Mouse (Mus musculus): Measurements from ENCODE around the gene Qk.

Qk gene

GRCm38 (mm10) chr17:10326596-10327045 is 7.0 kb upstream of the Qk start:
- DNase-seq (ENCODE audit: low read depth, low spot score) = no peak

GRCm38 (mm10) chr17:10325921-10326320 is 6.3 kb upstream of the Qk start:
- no peak for DNase-seq (ENCODE audit: low read depth, low spot score)

GRCm38 (mm10) chr17:10321754-10322153 is 2.1 kb upstream of the Qk start:
- no peak for DNase-seq (ENCODE audit: low read depth, low spot score)

- no peak for DNase-seq (ENCODE audit: low read depth, low spot score)
These were observed 1.4 kb upstream of the Qk start for GRCm38 (mm10) chr17:10321092-10321491.

GRCm38 (mm10) chr17:10320456-10320790 is 769 bp upstream of the Qk start:
- no peak for DNase-seq (ENCODE audit: low read depth, low spot score)

- no peak for DNase-seq (ENCODE audit: low read depth, low spot score)
These were observed 296 bp downstream of the Qk start for GRCm38 (mm10) chr17:10319431-10319684.

- peak; percentile 47 for DNase-seq (ENCODE audit: low read depth, low spot score)
These were observed 858 bp downstream of the Qk start for GRCm38 (mm10) chr17:10318561-10319430.

GRCm38 (mm10) chr17:10317981-10318551 is 1.6 kb downstream of the Qk start:
- DNase-seq (ENCODE audit: low read depth, low spot score) = peak; percentile 39

- peak; percentile 63 for DNase-seq (ENCODE audit: low read depth, low spot score)
These were observed 2.5 kb downstream of the Qk start for GRCm38 (mm10) chr17:10317186-10317585.

GRCm38 (mm10) chr17:10316446-10316845 is 3.2 kb downstream of the Qk start:
- no peak for DNase-seq (ENCODE audit: low read depth, low spot score)

GRCm38 (mm10) chr17:10310046-10310445 is 9.6 kb downstream of the Qk start:
- DNase-seq (ENCODE audit: low read depth, low spot score) = no peak

- DNase-seq (ENCODE audit: low read depth, low spot score) = no peak
These were observed 10.5 kb downstream of the Qk start for GRCm38 (mm10) chr17:10309135-10309623.

- no peak for DNase-seq (ENCODE audit: low read depth, low spot score)
These were observed 13.2 kb downstream of the Qk start for GRCm38 (mm10) chr17:10306424-10306823.

GRCm38 (mm10) chr17:10304001-10304400 is 15.7 kb downstream of the Qk start:
- DNase-seq (ENCODE audit: low read depth, low spot score) = no peak

GRCm38 (mm10) chr17:10300968-10301795 is 18.5 kb downstream of the Qk start:
- DNase-seq (ENCODE audit: low read depth, low spot score) = no peak

GRCm38 (mm10) chr17:10299396-10299795 is 20.3 kb downstream of the Qk start:
- no peak for DNase-seq (ENCODE audit: low read depth, low spot score)

- no peak for DNase-seq (ENCODE audit: low read depth, low spot score)
These were observed 27.1 kb downstream of the Qk start for GRCm38 (mm10) chr17:10292520-10292919.

- DNase-seq (ENCODE audit: low read depth, low spot score) = no peak
These were observed 34.9 kb downstream of the Qk start for GRCm38 (mm10) chr17:10284772-10285171.

GRCm38 (mm10) chr17:10279532-10279931 is 40.1 kb downstream of the Qk start:
- DNase-seq (ENCODE audit: low read depth, low spot score) = no peak

GRCm38 (mm10) chr17:10269518-10269917 is 50.1 kb downstream of the Qk start:
- DNase-seq (ENCODE audit: low read depth, low spot score) = no peak

- no peak for DNase-seq (ENCODE audit: low read depth, low spot score)
These were observed 51.2 kb downstream of the Qk start for GRCm38 (mm10) chr17:10268468-10268867.

- no peak for DNase-seq (ENCODE audit: low read depth, low spot score)
These were observed 53.4 kb downstream of the Qk start for GRCm38 (mm10) chr17:10266207-10266606.

Measured in c-Kit-negative CD71-positive TER-119-positive erythroid progenitor cells, embryonic 14.5 days (primary cell).